Mouse (Mus musculus): ENCODE measurements at regions not wholly inside any gene's neighbourhood (a gene's known extent, or its start where the extent isn't known, plus 50 kb on each side); places are given as distances from the start of the nearest gene placed in this dataset.

DNA sequence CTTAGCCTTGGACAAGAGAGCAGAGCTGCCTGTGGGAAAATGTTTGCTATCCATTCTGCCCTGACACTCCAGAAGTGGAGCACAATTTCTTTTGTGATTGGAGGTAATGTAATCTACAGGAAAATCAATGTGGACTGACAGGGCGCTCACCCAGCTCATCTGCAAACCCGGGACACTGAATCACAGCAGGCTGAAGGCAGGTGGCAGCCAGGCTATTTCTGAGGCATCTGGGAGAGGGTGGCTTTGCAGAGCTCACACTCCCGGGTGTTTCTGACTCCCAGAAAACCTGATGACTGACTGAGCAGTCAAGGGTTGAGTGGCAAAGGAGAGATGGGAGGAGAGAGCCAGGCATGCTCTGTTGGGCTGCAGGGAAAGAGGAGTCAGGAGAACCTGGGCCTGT lies 524.4 kb downstream of the Bnc2 start:
- TF ChIP-seq NRF1 (IDR thresholded peaks at IDR 0.05; ENCODE audit: low read depth, low read length), result no peak
- TF ChIP-seq HCFC1 (IDR thresholded peaks at IDR 0.05; ENCODE audit: low read depth, low read length), result no peak
- no peak for TF ChIP-seq PAX5 (IDR thresholded peaks at IDR 0.05; ENCODE audit: low read length)
- TF ChIP-seq USF2 (conservative IDR thresholded peaks at IDR 0.05; ENCODE audit: low read depth, low read length), result no peak
- no peak for TF ChIP-seq USF1 (IDR thresholded peaks at IDR 0.05; ENCODE audit: low read depth, low read length)
- TF ChIP-seq GABPA (IDR thresholded peaks at IDR 0.05; ENCODE audit: insufficient replicate concordance, low read depth, low read length), result no peak
- TF ChIP-seq MAFK (IDR thresholded peaks at IDR 0.05; ENCODE audit: insufficient replicate concordance, low read length), result no peak
- no peak for TF ChIP-seq POLR2A (IDR thresholded peaks at IDR 0.05; ENCODE audit: low read depth, low read length)
- TF ChIP-seq ETS1 (conservative IDR thresholded peaks at IDR 0.05; ENCODE audit: low read depth, low read length), result no peak
- no peak for TF ChIP-seq ZKSCAN1 (IDR thresholded peaks at IDR 0.05; ENCODE audit: borderline replicate concordance, low read depth, low read length)
- no peak for TF ChIP-seq RCOR1 (conservative IDR thresholded peaks at IDR 0.05; ENCODE audit: low read depth, low read length)
- TF ChIP-seq ZC3H11A (IDR thresholded peaks at IDR 0.05; ENCODE audit: low read depth, low read length), result no peak
- TF ChIP-seq BHLHE40 (IDR thresholded peaks at IDR 0.05; ENCODE audit: low read depth, low read length), result no peak
- TF ChIP-seq MYC (IDR thresholded peaks at IDR 0.05; ENCODE audit: low read depth, low read length), result no peak
- Histone ChIP-seq H3K79me2 (replicated peaks; ENCODE audit: control insufficient read depth, extremely low read depth, insufficient read depth, poor library complexity, severe bottlenecking) (no peaks in the 10 kb centered on the region), H3K27ac (ENCODE audit: insufficient read depth, low read depth) (no peak overlapping the region), H3K4me2 (ENCODE audit: insufficient read depth, low read depth, poor library complexity, severe bottlenecking) (no peak overlapping the region), H3K4me1 (ENCODE audit: control insufficient read depth in 1 of 2, insufficient read depth in 2 of 2) (no peaks in the 10 kb centered on the region), H3K9ac (ENCODE audit: insufficient read depth, low read depth) (no peak overlapping the region), H3K9me3 (replicated peaks; ENCODE audit: low read length) (peaks cover 84% of the 10 kb centered on the region), H3K36me3 (replicated peaks in 1 of 2; ENCODE audit: control insufficient read depth in 1 of 2, insufficient read depth in 1 of 2, low read length in 1 of 2) (no peaks in the 10 kb centered on the region), H3K4me3 (replicated peaks in 1 of 3; ENCODE audit: low read depth in 2 of 3, low read length in 2 of 3, poor library complexity in 1 of 3) (no peak overlapping the region), H3K27me3 (replicated peaks) (no peaks in the 10 kb centered on the region)
- DNase-seq (ENCODE audit: extremely low read depth), result no peak
- dilution Hi-C loops (cut with MboI; ENCODE audit: extremely low pct_ligation_motif_present, extremely low pct_unique_long_range_greater_than_20kb, low sequenced_read_pairs) (no loop called here), in situ Hi-C loops (cut with MboI; ENCODE audit: low pct_ligation_motif_present, low pct_unique_long_range_greater_than_20kb, low sequenced_read_pairs) (no loop called here)

DNA sequence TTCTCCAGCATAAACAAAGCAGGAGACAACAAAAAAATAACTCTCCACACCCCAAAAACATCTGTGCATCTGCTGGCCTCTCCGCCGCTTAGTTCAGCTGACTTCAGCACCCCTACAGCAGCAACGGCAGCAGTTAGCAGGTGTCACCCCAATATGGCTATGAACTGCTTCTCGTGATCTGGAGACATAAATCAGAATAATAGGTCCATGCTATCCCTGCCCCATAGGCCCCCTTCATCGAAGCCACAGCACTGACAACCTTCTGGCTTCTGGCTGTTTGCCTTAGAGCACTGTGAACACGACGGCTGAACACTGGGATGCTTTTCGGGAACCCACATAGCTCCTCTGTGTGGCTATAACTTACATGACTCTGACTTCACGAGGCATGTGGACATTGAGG lies 523.8 kb downstream of the Bnc2 start:
- DNase-seq (ENCODE audit: extremely low read depth), result no peak
- TF ChIP-seq USF2 (conservative IDR thresholded peaks at IDR 0.05; ENCODE audit: low read depth, low read length), result no peak
- no peak for TF ChIP-seq TBP (conservative IDR thresholded peaks at IDR 0.05; ENCODE audit: low read depth, low read length)
- TF ChIP-seq JUND (conservative IDR thresholded peaks at IDR 0.05; ENCODE audit: low read depth, low read length), result no peak
- TF ChIP-seq EP300 (IDR thresholded peaks at IDR 0.05; ENCODE audit: low read length), result no peak
- no peak for TF ChIP-seq MAX (IDR thresholded peaks at IDR 0.05; ENCODE audit: low read length)
- no peak for TF ChIP-seq RAD21 (IDR thresholded peaks at IDR 0.05; ENCODE audit: low read depth, low read length)
- TF ChIP-seq ETS1 (conservative IDR thresholded peaks at IDR 0.05; ENCODE audit: low read depth, low read length), result no peak
- no peak for TF ChIP-seq MAFK (IDR thresholded peaks at IDR 0.05; ENCODE audit: insufficient replicate concordance, low read length)
- TF ChIP-seq ELF1 (IDR thresholded peaks at IDR 0.05; ENCODE audit: low read depth, low read length), result no peak
- TF ChIP-seq CHD2 (IDR thresholded peaks at IDR 0.05; ENCODE audit: low read length), result no peak
- no peak for TF ChIP-seq POLR2A (IDR thresholded peaks at IDR 0.05; ENCODE audit: low read depth, low read length)
- TF ChIP-seq MXI1 (IDR thresholded peaks at IDR 0.05; ENCODE audit: low read depth, low read length), result no peak
- TF ChIP-seq TCF12 (IDR thresholded peaks at IDR 0.05; ENCODE audit: low read depth, low read length), result no peak
- no peak for TF ChIP-seq CTCF (conservative IDR thresholded peaks at IDR 0.05 in 1 of 2, IDR thresholded peaks at IDR 0.05 in 1 of 2; ENCODE audit: low read depth in 2 of 2, low read length in 2 of 2)
- no peak for TF ChIP-seq JUN (IDR thresholded peaks at IDR 0.05; ENCODE audit: insufficient read depth, low read depth, low read length)
- no peak for TF ChIP-seq SIN3A (IDR thresholded peaks at IDR 0.05; ENCODE audit: low read length)
- TF ChIP-seq BHLHE40 (IDR thresholded peaks at IDR 0.05; ENCODE audit: low read depth, low read length), result no peak
- no peak for TF ChIP-seq E2F4 (IDR thresholded peaks at IDR 0.05; ENCODE audit: insufficient replicate concordance, low read depth, low read length)
- in situ Hi-C loops (cut with MboI; ENCODE audit: low pct_ligation_motif_present, low pct_unique_long_range_greater_than_20kb, low sequenced_read_pairs), result no loop called here
- no peaks in the 10 kb centered on the region for H3K79me2 ChIP-seq (replicated peaks; ENCODE audit: control insufficient read depth, extremely low read depth, insufficient read depth, poor library complexity, severe bottlenecking)
- H3K36me3 ChIP-seq (replicated peaks in 1 of 2; ENCODE audit: control insufficient read depth in 1 of 2, insufficient read depth in 1 of 2, low read length in 1 of 2), result no peaks in the 10 kb centered on the region
- no peak overlapping the region for H3K4me2 ChIP-seq (ENCODE audit: insufficient read depth, low read depth, poor library complexity, severe bottlenecking)
- H3K27ac ChIP-seq (ENCODE audit: insufficient read depth, low read depth), result no peak overlapping the region
- peaks cover 85% of the 10 kb centered on the region for H3K9me3 ChIP-seq (replicated peaks; ENCODE audit: low read length)
- peak overlapping the region in 1 of 3 experiments; percentile 1 for H3K4me3 ChIP-seq (replicated peaks in 1 of 3; ENCODE audit: low read depth in 2 of 3, low read length in 2 of 3, poor library complexity in 1 of 3)
- H3K27me3 ChIP-seq (replicated peaks), result no peaks in the 10 kb centered on the region
- H3K9ac ChIP-seq (ENCODE audit: insufficient read depth, low read depth), result no peak overlapping the region
- dilution Hi-C loops (cut with MboI; ENCODE audit: extremely low pct_ligation_motif_present, extremely low pct_unique_long_range_greater_than_20kb, low sequenced_read_pairs), result no loop called here
- no peaks in the 10 kb centered on the region for H3K4me1 ChIP-seq (ENCODE audit: control insufficient read depth in 1 of 2, insufficient read depth in 2 of 2)
